Mouse (Mus musculus): ENCODE results near the gene Nprl3.
"Not testable (repeated sequence)": the region's sequence is repeated elsewhere in the genome, so short reads cannot be mapped to it uniquely, and the experiment has no call there.

DNA sequence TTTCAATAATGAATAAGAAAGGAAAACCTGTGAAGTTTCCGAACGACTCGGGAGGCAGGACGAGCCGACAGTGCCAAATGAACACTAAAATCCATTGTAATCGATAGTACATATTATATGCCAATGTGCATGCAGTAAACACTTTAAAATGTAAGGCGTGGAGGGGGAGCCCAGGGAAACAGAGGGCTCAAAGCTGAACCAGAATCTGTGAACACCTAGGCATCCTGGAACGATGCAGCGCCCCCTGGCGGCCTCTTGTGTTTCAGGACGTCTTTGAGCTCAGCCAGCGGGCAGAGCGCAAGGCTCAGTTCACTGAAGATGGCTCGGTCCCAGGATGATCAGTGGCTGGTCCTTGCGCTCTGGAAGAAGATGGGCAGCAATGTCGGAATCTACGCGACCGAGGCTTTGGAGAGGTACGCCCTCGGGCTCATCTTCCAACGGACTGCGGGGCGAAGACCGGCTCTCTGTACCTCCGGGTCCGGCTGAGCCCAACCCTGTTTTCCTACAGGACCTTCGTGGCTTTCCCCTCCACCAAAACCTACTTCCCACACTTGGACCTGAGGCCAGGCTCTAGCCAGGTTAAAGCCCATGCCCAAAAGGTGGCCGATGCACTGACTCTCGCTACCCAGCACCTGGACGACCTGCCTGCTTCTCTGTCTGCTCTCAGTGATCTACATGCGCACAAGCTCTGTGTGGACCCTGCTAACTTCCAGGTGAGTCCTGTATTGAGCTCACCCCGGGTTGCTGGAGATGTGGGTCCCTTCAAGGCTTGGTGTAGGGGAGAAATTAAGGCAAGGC, 19.4 kb upstream of the Nprl3 start, which contains the start of gene Hbq1b:
- not testable (repeated sequence) for TF ChIP-seq POLR2A (IDR thresholded peaks at IDR 0.05; ENCODE audit: low read depth, low read length)
- TF ChIP-seq CTCF (IDR thresholded peaks at IDR 0.05; ENCODE audit: extremely low read depth, insufficient read length, insufficient replicate concordance, low read depth, low read length): peak; percentile 77; the same call in 1 of the 2 replicates

All from small intestine, adult 2 months (tissue).